Mouse (Mus musculus): ENCODE measurements at regions not wholly inside any gene's neighbourhood (a gene's known extent, or its start where the extent isn't known, plus 50 kb on each side); places are given as distances from the start of the nearest gene placed in this dataset.
"Not testable (repeated sequence)": the region's sequence is repeated elsewhere in the genome, so short reads cannot be mapped to it uniquely, and the experiment has no call there.

- no peak for DNase-seq (ENCODE audit: low read depth, low spot score)
Observed at GRCm38 (mm10) chr1:166899238-166899637, 102.0 kb upstream of the Fam78b start.

DNA sequence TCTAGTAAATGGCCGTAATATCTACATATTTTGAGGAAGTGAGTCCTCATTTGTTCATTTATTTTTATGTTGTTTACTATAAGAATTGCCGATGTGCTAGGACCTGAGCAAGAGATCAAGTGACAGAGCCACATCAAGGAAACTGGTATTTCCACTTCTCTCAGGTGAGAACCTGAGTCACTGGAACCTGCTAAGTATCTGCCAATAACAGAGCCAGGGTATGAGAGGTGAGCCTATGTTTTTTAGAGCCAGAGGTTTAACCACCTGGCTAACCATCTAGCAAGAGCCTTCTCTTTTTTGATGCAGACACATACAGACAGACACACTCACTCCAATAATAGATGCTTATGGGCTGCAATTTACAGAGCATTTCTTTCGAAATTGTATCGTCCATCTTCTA is 101.2 kb upstream of the Fam78b start:
- no peak for DNase-seq (ENCODE audit: low read depth, low spot score)

DNA sequence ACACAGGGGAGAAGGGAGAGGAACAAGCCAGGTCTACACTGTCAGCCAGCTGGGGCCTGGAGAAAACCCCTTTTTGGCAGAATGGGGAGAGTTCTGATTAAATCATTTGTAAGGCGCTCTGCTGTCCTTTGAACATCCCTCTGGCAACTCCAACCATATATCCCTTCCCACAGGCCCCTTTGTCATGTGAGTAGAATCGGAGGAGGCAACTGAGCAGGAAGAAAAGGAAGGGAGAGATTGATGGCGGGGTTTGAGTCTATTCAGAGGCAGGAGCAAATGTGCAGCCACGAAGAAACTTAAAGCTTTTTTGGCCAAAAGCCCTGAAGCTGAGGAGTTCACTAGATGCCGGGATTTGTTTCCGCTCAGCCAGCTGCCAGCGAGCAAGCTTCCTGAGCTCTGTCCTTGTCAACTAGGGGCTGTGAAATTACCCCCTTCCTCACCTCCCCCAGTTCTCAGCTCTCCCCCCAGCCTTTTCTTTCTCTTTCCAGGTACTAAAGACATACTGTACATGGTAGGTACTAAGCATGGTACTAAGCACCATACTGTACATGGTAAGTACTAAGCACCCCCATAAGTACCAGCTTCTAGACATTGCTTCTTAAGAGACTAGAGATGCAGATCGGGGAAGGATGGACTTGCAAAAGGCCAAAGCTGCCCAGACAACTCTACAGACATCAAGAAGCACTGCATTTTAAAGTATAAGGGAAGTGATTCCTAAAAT is 100.6 kb upstream of the Fam78b start:
- no peak for DNase-seq (ENCODE audit: low read depth, low spot score)

DNA sequence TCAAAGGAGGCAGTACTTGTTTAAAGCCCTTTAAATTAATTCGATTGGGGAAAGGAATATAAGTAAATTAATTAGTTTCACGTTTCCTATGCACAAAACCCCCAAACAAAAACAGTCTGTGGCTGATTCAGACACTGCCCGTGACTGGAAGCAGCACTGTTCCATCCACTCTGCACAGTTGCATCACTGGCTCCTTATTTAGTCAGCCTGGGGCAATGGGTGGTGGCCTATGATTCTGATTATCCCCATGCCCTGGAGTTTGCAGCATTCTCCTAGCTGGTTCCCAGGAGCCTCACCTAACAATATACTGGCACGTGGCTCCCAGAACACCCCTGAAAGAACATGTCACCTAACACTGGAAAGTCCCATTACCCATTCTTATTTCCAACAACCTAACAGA is 99.6 kb upstream of the Fam78b start:
- no peak for DNase-seq (ENCODE audit: low read depth, low spot score)

GRCm38 (mm10) chr1:166903417-166903816 is 97.8 kb upstream of the Fam78b start:
- DNase-seq (ENCODE audit: low read depth, low spot score): no peak

- no peak for DNase-seq (ENCODE audit: low read depth, low spot score)
Observed at GRCm38 (mm10) chr1:166908231-166908805, 92.9 kb upstream of the Fam78b start.

DNA sequence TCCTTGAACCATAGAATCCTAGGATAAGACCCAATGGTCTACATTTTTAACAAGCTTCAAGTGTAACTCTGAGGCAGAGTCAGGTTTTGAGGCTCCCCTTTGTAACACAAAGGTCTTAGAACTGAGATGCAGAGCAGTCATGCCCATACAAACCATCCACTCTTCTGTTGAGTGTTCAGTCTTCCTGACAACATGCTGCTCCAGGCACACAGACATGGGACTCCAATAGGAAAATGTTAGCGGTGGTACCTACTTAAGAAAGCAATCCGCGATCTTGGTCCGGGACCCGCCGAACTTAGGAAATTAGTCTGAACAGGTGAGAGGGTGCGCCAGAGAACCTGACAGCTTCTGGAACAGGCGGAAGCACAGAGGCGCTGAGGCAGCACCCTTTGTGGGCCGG is 89.0 kb upstream of the Fam78b start:
- DNase-seq (ENCODE audit: low read depth, low spot score): not testable (repeated sequence)

DNA sequence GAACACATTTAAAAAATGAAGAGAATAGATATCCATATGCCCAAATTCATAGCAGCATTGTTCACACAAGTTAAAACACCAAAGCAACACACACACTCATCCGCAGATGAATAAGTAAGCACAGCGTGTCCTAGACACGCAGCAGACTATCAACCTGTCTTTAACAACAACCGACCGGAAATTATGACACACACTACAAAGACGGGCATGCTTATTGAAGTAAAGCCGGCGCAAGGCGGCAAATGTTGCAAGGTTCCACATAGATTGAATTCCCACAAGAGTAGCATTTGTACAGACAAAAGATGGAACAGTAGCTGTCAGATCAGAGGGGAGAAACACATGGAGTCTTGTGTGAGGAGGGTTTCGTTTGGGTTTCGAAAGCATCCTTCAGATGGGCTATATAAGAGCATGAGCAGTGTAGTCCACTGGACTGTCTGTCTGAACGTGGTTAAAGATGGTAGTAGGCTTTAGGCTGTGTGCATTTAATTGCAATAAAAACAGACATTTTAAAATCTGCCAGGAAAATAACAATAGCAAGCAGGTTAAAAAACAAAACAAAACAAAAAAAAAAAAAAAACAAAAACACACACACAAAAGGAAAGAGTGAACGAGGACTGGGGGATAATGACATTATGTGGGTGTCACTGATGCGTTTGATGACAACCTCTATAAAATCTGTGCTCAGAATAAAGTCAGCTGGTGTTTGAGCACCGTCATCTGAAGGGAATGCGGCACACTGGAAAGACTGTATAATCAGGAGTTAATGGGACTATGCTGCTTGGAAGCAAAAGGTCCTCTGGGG is 78.1 kb upstream of the Fam78b start:
- no peak for DNase-seq (ENCODE audit: low read depth, low spot score)

DNA sequence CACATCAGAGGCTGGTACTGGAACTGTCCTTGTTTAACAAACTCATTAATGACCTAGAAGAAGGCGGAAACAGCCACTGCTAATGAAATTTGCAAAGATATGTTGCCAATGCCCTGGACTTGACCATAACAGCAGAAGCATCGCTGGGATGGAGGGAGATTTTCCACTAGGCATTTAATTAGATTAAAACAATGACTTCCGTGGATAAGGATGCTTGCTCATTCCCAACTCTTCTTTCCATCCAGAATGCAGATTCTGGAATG is 77.6 kb upstream of the Fam78b start:
- no peak for DNase-seq (ENCODE audit: low read depth, low spot score)

- no peak for DNase-seq (ENCODE audit: low read depth, low spot score)
Observed at GRCm38 (mm10) chr1:166924126-166924525, 77.1 kb upstream of the Fam78b start.

GRCm38 (mm10) chr1:166926078-166926477 is 75.1 kb upstream of the Fam78b start:
- no peak for DNase-seq (ENCODE audit: low read depth, low spot score)

- not testable (repeated sequence) for DNase-seq (ENCODE audit: low read depth, low spot score)
Observed at GRCm38 (mm10) chr1:166939744-166940143, 61.5 kb upstream of the Fam78b start.

DNA sequence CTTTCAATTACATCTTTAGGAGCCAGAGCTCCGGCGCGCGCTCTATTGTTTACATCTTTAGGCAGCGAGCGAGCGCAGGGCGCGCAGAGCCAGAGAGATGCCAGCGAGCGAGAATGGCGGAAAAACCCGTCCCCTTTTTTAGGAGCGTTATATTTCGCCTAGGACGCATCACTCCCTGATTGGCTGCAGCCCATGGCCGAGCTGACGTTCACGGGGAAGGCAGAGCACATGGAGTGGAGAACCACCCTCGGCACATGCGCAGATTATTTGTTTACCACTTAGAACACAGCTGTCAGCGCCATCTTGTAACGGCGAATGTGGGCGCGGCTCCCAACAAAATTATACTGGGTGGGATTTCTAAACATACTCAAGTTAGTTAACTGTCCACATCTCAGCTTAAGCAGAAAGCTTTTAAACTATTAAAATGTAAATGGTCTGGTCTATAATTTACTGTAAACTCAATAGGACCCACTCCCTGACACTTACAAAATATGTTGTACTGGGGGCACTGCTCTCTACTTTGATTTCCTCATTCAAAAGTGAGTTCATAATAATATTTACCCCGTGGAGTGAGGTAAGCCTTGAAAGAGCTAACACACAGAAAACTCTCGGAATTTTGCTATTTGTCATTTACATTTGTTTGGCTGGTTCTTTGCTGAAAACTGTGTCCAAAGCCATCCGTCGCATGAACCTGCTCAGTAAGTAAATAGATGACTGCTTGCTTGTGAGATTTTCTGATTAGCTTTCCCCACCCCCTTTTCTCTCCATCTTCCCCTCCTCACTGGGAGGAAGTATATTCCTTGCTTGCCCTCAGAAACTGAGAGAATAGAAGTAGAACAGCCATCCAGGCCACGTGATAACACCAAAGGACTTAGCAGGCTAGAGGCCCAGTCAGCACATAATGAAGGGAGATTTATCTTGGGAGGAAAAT is 60.8 kb upstream of the Fam78b start:
- not testable (repeated sequence) for DNase-seq (ENCODE audit: low read depth, low spot score)

- DNase-seq (ENCODE audit: low read depth, low spot score): no peak
Observed at GRCm38 (mm10) chr1:166942201-166942600, 59.0 kb upstream of the Fam78b start.

- no peak for DNase-seq (ENCODE audit: low read depth, low spot score)
Observed at GRCm38 (mm10) chr1:166944540-166944939, 56.7 kb upstream of the Fam78b start.

GRCm38 (mm10) chr1:166947844-166948702 is 53.1 kb upstream of the Fam78b start:
- DNase-seq (ENCODE audit: low read depth, low spot score): no peak

All from A20 (cell line).